Mouse (Mus musculus) liver, embryonic 14.5 days (tissue): ENCODE data around the gene Tle6.

ENCODE experiments used
- CTCF ChIP-seq: IDR thresholded peaks from 2 replicates; pipeline ENCODE4 v1.5.1; 2016; ENCODE audit warnings: antibody characterized with exemption, low read depth, control low read depth
- EP300 ChIP-seq: IDR thresholded peaks from 2 replicates; pipeline ENCODE4 v1.6.1; 2016; ENCODE audit warnings: antibody characterized with exemption, low read depth

GRCm38 (mm10) chr10:81553807-81554755 is 46.8 kb downstream of the Tle6 start:
- no peak for TF ChIP-seq EP300
- no peak for TF ChIP-seq CTCF
